Mouse (Mus musculus) olfactory bulb, adult 2 months (tissue): ENCODE measurements at regions not wholly inside any gene's neighbourhood (a gene's known extent, or its start where the extent isn't known, plus 50 kb on each side); places are given as distances from the start of the nearest gene placed in this dataset.
A peak's percentile ranks its signal among the peaks of the same experiment; 100 is the strongest.

ENCODE experiments used
- H3K27ac ChIP-seq: fragments of 200-500 bp; 2 replicates; pipeline ENCODE4 v1.5.1; 2012; ENCODE audit warnings: low read depth, low read length; ENCODE audit not compliant: insufficient read depth
- H3K4me1 ChIP-seq: fragments of 200-500 bp; 2 replicates; pipeline ENCODE4 v1.6.1; 2012; ENCODE audit warnings: low read length; ENCODE audit not compliant: control insufficient read depth, insufficient read depth
- H3K4me3 ChIP-seq: fragments of 200-500 bp; 2 replicates; pipeline ENCODE4 v1.5.1; 2012; ENCODE audit warnings: mild to moderate bottlenecking, low read depth, low read length, moderate library complexity; ENCODE audit not compliant: insufficient read depth
- CTCF ChIP-seq: fragments of 200-500 bp; IDR thresholded peaks from 2 replicates; pipeline ENCODE4 v1.5.1; 2012; ENCODE audit warnings: low read depth, mild to moderate bottlenecking, low read length, moderate library complexity; ENCODE audit not compliant: insufficient read depth
- POLR2A ChIP-seq: fragments of 200-500 bp; IDR thresholded peaks from 2 replicates; pipeline ENCODE4 v1.6.1; 2012; ENCODE audit warnings: mild to moderate bottlenecking, low read depth, low read length, moderate library complexity; ENCODE audit not compliant: insufficient read depth
- WGBS: fragments of 180-500 bp; shearing (Covaris S2); methylation state at CpG from one replicate; pipeline ENCODE4 v1.1.7; 2018; 5-methylcytosine and 5-hydroxymethylcytosine counted together

- 65% methylated on average over 7 of the region's 7 CpGs for WGBS
- no peak overlapping the region for H3K27ac ChIP-seq
- H3K4me3 ChIP-seq, result no peak overlapping the region
- peaks cover 5% of the 10 kb centered on the region; the same call in 1 of the 2 replicates for H3K4me1 ChIP-seq
- TF ChIP-seq CTCF (no peak), POLR2A (no peak)
Observed at GRCm38 (mm10) chr4:47593155-47593554, 118.7 kb downstream of the Sec61b start.

GRCm38 (mm10) chr4:47594171-47594570 lies 119.7 kb downstream of the Sec61b start:
- 87% methylated on average over 6 of the region's 6 CpGs for WGBS
- Histone ChIP-seq H3K4me1 (peaks cover 5% of the 10 kb centered on the region; the same call in 1 of the 2 replicates), H3K4me3 (no peak overlapping the region), H3K27ac (no peak overlapping the region)
- TF ChIP-seq POLR2A (no peak), CTCF (no peak)

GRCm38 (mm10) chr4:47595841-47596240 lies 121.4 kb downstream of the Sec61b start:
- H3K4me3 ChIP-seq, result no peak overlapping the region
- H3K27ac ChIP-seq, result no peak overlapping the region
- H3K4me1 ChIP-seq, result peaks cover 5% of the 10 kb centered on the region; the same call in 1 of the 2 replicates
- TF ChIP-seq POLR2A (no peak), CTCF (no peak)
- WGBS, result 94% methylated on average over 10 of the region's 10 CpGs

GRCm38 (mm10) chr4:47597586-47597985 lies 123.1 kb downstream of the Sec61b start:
- 38% methylated on average over 7 of the region's 7 CpGs for WGBS
- TF ChIP-seq POLR2A (no peak), CTCF (no peak)
- H3K4me1 ChIP-seq, result peaks cover 9% of the 10 kb centered on the region; the same call in 1 of the 2 replicates
- no peak overlapping the region for H3K4me3 ChIP-seq
- no peak overlapping the region for H3K27ac ChIP-seq

GRCm38 (mm10) chr4:47598216-47598615 lies 123.8 kb downstream of the Sec61b start:
- TF ChIP-seq POLR2A (no peak), CTCF (no peak)
- Histone ChIP-seq H3K27ac (no peak overlapping the region), H3K4me1 (peaks cover 10% of the 10 kb centered on the region), H3K4me3 (no peak overlapping the region)
- 31% methylated on average over 2 of the region's 2 CpGs for WGBS

- 80% methylated on average over 10 of the region's 10 CpGs for WGBS
- H3K27ac ChIP-seq, result no peak overlapping the region
- TF ChIP-seq POLR2A (no peak), CTCF (no peak)
Observed at GRCm38 (mm10) chr4:47601301-47602070, 127.0 kb downstream of the Sec61b start.

GRCm38 (mm10) chr4:47603378-47603777 lies 128.9 kb downstream of the Sec61b start:
- H3K4me3 ChIP-seq, result peak overlapping the region; percentile 31
- peak overlapping the region; percentile 85 for H3K27ac ChIP-seq
- 11% methylated on average over 6 of the region's 6 CpGs for WGBS
- peaks cover 17% of the 10 kb centered on the region for H3K4me1 ChIP-seq
- TF ChIP-seq CTCF (no peak), POLR2A (no peak)

More at GRCm38 (mm10) chr4:47601301-47602070, 127.0 kb downstream of the Sec61b start:
- Histone ChIP-seq H3K4me3 (no peak overlapping the region), H3K4me1 (peaks cover 17% of the 10 kb centered on the region)

GRCm38 (mm10) chr4:47603847-47604397 lies 129.5 kb downstream of the Sec61b start:
- 2% methylated on average over 14 of the region's 14 CpGs for WGBS
- H3K4me3 ChIP-seq, result peak overlapping the region; percentile 31
- peak overlapping the region; percentile 85 for H3K27ac ChIP-seq
- peaks cover 21% of the 10 kb centered on the region for H3K4me1 ChIP-seq
- no peak for TF ChIP-seq POLR2A
- no peak for TF ChIP-seq CTCF

- WGBS, result 83% methylated on average over 4 of the region's 4 CpGs
- peaks cover 25% of the 10 kb centered on the region for H3K4me1 ChIP-seq
- no peak for TF ChIP-seq POLR2A
- no peak for TF ChIP-seq CTCF
- no peak overlapping the region for H3K4me3 ChIP-seq
- no peak overlapping the region for H3K27ac ChIP-seq
Observed at GRCm38 (mm10) chr4:47605676-47606075, 131.2 kb downstream of the Sec61b start.
